In genomic region chr13:26119363-26119762, GRCm38 (mm10) we compare ENCODE assay signal across 13 mouse cellular contexts.
DNase-seq lines count a peak whose midpoint lies in the region; ATAC-seq lines count a peak whose summit lies in the region.
"Had no signal": no experiment of that assay in that cellular context is flagged by ENCODE, and none has a peak within 500 bp of the region (broad histone marks: within the 10 kb centered on the region; RNA-seq: fewer than 3 reads in every experiment).

No protein-coding gene starts in this region.

- H3K9ac ChIP-seq in hindbrain, embryonic 11.5 days (ENCODE audit: low read depth, low read length), result no peak overlapping the region
- H3K9ac ChIP-seq in midbrain, embryonic 14.5 days (replicated peaks; ENCODE audit: low read length), result no peak overlapping the region
- H3K9ac ChIP-seq: liver, embryonic 12.5 days had no signal

- ATAC-seq in hindbrain, embryonic 11.5 days (ENCODE audit: low FRiP score), result peak; percentile 92
- ATAC-seq in midbrain, embryonic 14.5 days (ENCODE audit: low FRiP score, low TSS enrichment), result peak; percentile 84
- ATAC-seq in megakaryocyte progenitor cell, adult 5-6 weeks (replicated peaks; ENCODE audit: poor library complexity), result no peak
- no peak for ATAC-seq in erythroblast, adult 5-6 weeks (replicated peaks; ENCODE audit: low FRiP score, poor library complexity, severe bottlenecking)
- ATAC-seq: liver, embryonic 12.5 days had no signal

- H3K27me3 ChIP-seq in hindbrain, embryonic 11.5 days (ENCODE audit: control insufficient read depth, insufficient read depth, low read length), result no peaks in the 10 kb centered on the region
- H3K27me3 ChIP-seq in midbrain, embryonic 14.5 days (ENCODE audit: control insufficient read depth, insufficient read depth, low read length), result no peaks in the 10 kb centered on the region
- H3K27me3 ChIP-seq: liver, embryonic 12.5 days had no signal

- H3K4me3 ChIP-seq in hindbrain, embryonic 11.5 days (ENCODE audit: low read depth, low read length), result no peak overlapping the region
- H3K4me3 ChIP-seq in midbrain, embryonic 14.5 days (replicated peaks; ENCODE audit: low read depth, low read length), result no peak overlapping the region
- H3K4me3 ChIP-seq: liver, embryonic 12.5 days had no signal

- no peaks in the 10 kb centered on the region for H3K4me1 ChIP-seq in hindbrain, embryonic 11.5 days (replicated peaks; ENCODE audit: control insufficient read depth, insufficient read depth, low read length)
- peaks cover 4% of the 10 kb centered on the region; the same call in 1 of the 2 replicates for H3K4me1 ChIP-seq in midbrain, embryonic 14.5 days (ENCODE audit: control insufficient read depth, insufficient read depth, low read length)
- H3K4me1 ChIP-seq: liver, embryonic 12.5 days had no signal

- DNase-seq in ES-CJ7 (ENCODE audit: low read depth, low spot score), result peak; percentile 49
- peak; percentile 63 for DNase-seq in embryo, embryonic 11 days
- DNase-seq in hindbrain, embryonic 11.5 days (ENCODE audit: low spot score), result peak; percentile 51
- DNase-seq in midbrain, embryonic 14.5 days, result peak; percentile 68
- DNase-seq in layer of hippocampus, postnatal 36 days, result no peak
- DNase-seq in liver, result no peak
- DNase-seq: adrenal gland, postnatal 14 days; cerebellum, adult 2 months; gastrocnemius, postnatal 14 days had no signal

- 7% methylated on average over 1 of the region's 1 CpGs for WGBS in hindbrain, embryonic 11.5 days
- 3% methylated on average over 1 of the region's 1 CpGs for WGBS in midbrain, embryonic 14.5 days

- H3K27ac ChIP-seq in hindbrain, embryonic 11.5 days (ENCODE audit: low read depth, low read length), result peak overlapping the region; percentile 30; the same call in 1 of the 2 replicates
- H3K27ac ChIP-seq in midbrain, embryonic 14.5 days (replicated peaks; ENCODE audit: low read depth, low read length), result peak overlapping the region; percentile 37
- H3K27ac ChIP-seq: liver, embryonic 12.5 days; macrophage had no signal

- no peak overlapping the region for H3K4me2 ChIP-seq in hindbrain, embryonic 11.5 days (replicated peaks; ENCODE audit: low read depth, low read length)
- H3K4me2 ChIP-seq in midbrain, embryonic 14.5 days (ENCODE audit: low read length), result no peak overlapping the region
- H3K4me2 ChIP-seq: liver, embryonic 12.5 days had no signal

- H3K36me3 ChIP-seq in hindbrain, embryonic 11.5 days (ENCODE audit: control insufficient read depth, insufficient read depth, low read length), result no peaks in the 10 kb centered on the region
- no peaks in the 10 kb centered on the region for H3K36me3 ChIP-seq in midbrain, embryonic 14.5 days (ENCODE audit: control insufficient read depth, insufficient read depth, low read length)
- H3K36me3 ChIP-seq: liver, embryonic 12.5 days had no signal

- no peaks in the 10 kb centered on the region for H3K9me3 ChIP-seq in hindbrain, embryonic 11.5 days (ENCODE audit: control insufficient read depth, low read length)
- H3K9me3 ChIP-seq in midbrain, embryonic 14.5 days (ENCODE audit: control insufficient read depth, low read length), result no peaks in the 10 kb centered on the region
- H3K9me3 ChIP-seq: liver, embryonic 12.5 days had no signal

Comparison
In these comparisons a context has a peak if more than half of its experiments do, and no peak if none do; other contexts are left out.
1. DNase-seq: peak in ES-CJ7 (single experiment), embryo, embryonic 11 days (single experiment), hindbrain, embryonic 11.5 days (single experiment) and midbrain, embryonic 14.5 days (single experiment); none in layer of hippocampus, postnatal 36 days (0 of 2) and liver (single experiment).
2. ATAC-seq: peak in hindbrain, embryonic 11.5 days (single experiment) and midbrain, embryonic 14.5 days (single experiment); none in megakaryocyte progenitor cell, adult 5-6 weeks (single experiment) and erythroblast, adult 5-6 weeks (single experiment).